Mouse (Mus musculus) embryonic facial prominence, embryonic 12.5 days (tissue): Measurements from ENCODE around the gene Cpsf7. TPM values are rescaled to one million over a fixed set of nuclear protein-coding genes. Genes with fewer than 3 reads are reported as not detected.

ENCODE experiments used
- ATAC-seq: fragments of 200-750 bp; cut with Nextera tagmentation; 2 replicates; pipeline ENCODE4 v1.8.0; 2017; ENCODE audit not compliant: insufficient number of reproducible peaks, insufficient read depth, low FRiP score, low TSS enrichment
- H3K27ac ChIP-seq: fragments of 300-500 bp; sonication (generic); 2 replicates; pipeline ENCODE4 v1.5.1; 2016; ENCODE audit warnings: mild to moderate bottlenecking
- H3K27me3 ChIP-seq: fragments of 300-500 bp; sonication (generic); 2 replicates; pipeline ENCODE4 v1.6.1; 2016; ENCODE audit warnings: mild to moderate bottlenecking, moderate library complexity
- H3K36me3 ChIP-seq: fragments of 300-500 bp; sonication (generic); 2 replicates; pipeline ENCODE4 v1.6.1; 2016; ENCODE audit warnings: mild to moderate bottlenecking
- H3K4me1 ChIP-seq: fragments of 300-500 bp; sonication (generic); 2 replicates; pipeline ENCODE4 v1.6.1; 2016
- H3K4me2 ChIP-seq: fragments of 300-500 bp; sonication (generic); replicated peaks from 2 replicates; pipeline ENCODE4 v1.6.1; 2016; ENCODE audit warnings: mild to moderate bottlenecking, moderate library complexity
- H3K4me3 ChIP-seq: fragments of 300-500 bp; sonication (generic); 2 replicates; pipeline ENCODE4 v1.5.1; 2016; ENCODE audit warnings: mild to moderate bottlenecking
- H3K9ac ChIP-seq: fragments of 300-500 bp; sonication (generic); 2 replicates; pipeline ENCODE4 v1.6.1; 2016; ENCODE audit warnings: mild to moderate bottlenecking, moderate library complexity
- H3K9me3 ChIP-seq: fragments of 300-500 bp; sonication (generic); 2 replicates; pipeline ENCODE4 v1.6.1; 2016; ENCODE audit warnings: mild to moderate bottlenecking, moderate library complexity
- WGBS: fragments of 180-500 bp; shearing (Covaris S2); methylation state at CpG from one replicate; pipeline ENCODE4 v1.1.7; 2016; 5-methylcytosine and 5-hydroxymethylcytosine counted together
- polyA plus RNA-seq: library from polyadenylated mRNA; unstranded; fragments of >200 nt; fragmentation: Nextera tagmentation; extraction: Ambion mirVana; gene quantifications from 2 replicates; pipeline ENCODE4 v1.2.1, GENCODE M21; 2016

Cpsf7 gene
- polyA plus RNA-seq, 1 experiment from 2014 or later = 52.0 TPM

DNA sequence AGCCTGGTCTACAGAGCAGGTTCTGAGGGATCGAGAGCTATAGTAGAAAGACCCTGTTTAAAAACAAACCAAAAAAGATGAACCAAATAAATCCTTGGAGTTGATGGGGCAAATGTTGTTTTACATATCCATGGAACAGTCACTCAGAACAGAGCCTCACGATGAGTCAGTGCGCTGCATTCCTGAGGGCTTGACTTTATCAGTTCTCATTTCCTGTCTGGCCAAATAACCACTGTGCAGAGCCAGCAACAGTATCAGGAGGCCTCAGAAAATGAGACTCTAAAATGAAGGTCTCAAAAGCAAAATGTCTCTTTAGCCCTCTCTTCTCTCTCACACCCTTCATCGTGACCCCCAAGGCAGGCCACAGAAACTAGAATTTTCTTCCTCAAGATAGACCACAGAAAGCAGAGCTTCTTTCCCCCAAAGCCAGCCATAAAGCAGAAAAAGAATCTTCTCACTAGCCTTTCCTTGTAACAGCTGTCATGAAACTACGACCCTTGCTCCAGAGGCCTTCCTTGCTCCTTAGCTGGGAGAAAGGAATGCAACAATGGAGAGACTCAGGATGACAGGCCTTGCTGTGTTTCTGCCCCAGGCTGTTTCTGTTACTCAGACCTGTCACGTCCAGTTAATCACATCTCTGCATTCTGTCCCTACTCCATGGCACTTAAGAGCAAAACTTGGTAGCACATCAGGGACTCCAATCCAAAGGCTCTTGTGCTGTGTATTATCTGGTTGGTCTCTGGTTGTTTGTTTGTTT, 36.7 kb downstream of the Cpsf7 start:
- WGBS = 37% methylated on average over 6 of the region's 6 CpGs
- H3K4me3 ChIP-seq = no peak overlapping the region
- no peaks in the 10 kb centered on the region for H3K4me1 ChIP-seq
- H3K27ac ChIP-seq = no peak overlapping the region
- H3K4me2 ChIP-seq = no peak overlapping the region
- no peak overlapping the region for H3K9ac ChIP-seq
- ATAC-seq = no peak
- no peaks in the 10 kb centered on the region for H3K9me3 ChIP-seq
- H3K27me3 ChIP-seq = no peaks in the 10 kb centered on the region
- no peaks in the 10 kb centered on the region for H3K36me3 ChIP-seq

DNA sequence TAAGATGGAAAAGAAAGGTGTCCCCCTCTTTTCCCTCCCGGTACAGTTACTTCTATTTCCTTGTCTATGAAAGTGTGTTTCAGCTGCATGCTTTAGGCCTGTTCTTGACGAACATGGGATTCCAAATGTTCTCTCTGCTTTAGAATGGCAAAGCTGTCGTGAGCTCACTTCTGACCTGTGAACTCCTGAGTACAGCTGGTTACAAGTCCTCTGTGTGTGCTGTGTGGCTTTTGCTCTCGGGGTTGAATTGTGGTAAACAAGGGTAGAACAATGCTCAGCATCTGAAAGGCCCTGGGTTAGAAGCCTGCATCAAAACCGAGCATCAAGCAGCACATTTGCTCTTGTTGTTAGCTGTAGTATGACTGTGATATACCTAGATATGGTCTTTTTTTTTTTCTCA, 37.3 kb downstream of the Cpsf7 start:
- no peak for ATAC-seq
- no peaks in the 10 kb centered on the region for H3K9me3 ChIP-seq
- no peaks in the 10 kb centered on the region for H3K27me3 ChIP-seq
- H3K4me1 ChIP-seq = no peaks in the 10 kb centered on the region
- no peak overlapping the region for H3K4me3 ChIP-seq
- H3K4me2 ChIP-seq = no peak overlapping the region
- no peak overlapping the region for H3K27ac ChIP-seq
- no peak overlapping the region for H3K9ac ChIP-seq
- WGBS = 29% methylated on average over 5 of the region's 5 CpGs
- no peaks in the 10 kb centered on the region for H3K36me3 ChIP-seq

DNA sequence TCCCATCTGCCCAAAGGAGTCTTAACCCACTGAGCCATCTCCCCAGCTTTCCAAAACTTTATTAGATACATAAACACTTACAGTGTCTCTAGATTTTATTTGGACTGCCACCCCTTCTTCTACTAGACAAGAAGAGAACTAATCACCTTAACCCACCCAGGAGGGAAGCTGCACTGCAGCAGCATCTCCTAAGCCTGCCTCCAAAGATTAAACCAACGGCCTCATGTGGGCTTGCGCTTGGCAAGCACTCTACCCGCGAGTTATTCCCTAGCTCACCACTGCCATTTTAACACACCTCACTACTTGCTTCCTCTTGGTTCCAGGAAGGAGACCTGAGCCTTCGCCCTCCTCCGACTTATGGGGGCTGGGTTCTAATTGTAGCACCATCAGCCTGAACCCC, 39.2 kb downstream of the Cpsf7 start:
- Histone ChIP-seq H3K4me2 (no peak overlapping the region), H3K9ac (no peak overlapping the region), H3K36me3 (0 out of 2 replicates have a peak, but pooled peaks cover 6% of the 10 kb centered on the region), H3K27me3 (no peaks in the 10 kb centered on the region), H3K4me3 (no peak overlapping the region), H3K4me1 (no peaks in the 10 kb centered on the region), H3K9me3 (no peaks in the 10 kb centered on the region), H3K27ac (no peak overlapping the region)
- no peak for ATAC-seq
- 80% methylated on average over 6 of the region's 6 CpGs for WGBS

DNA sequence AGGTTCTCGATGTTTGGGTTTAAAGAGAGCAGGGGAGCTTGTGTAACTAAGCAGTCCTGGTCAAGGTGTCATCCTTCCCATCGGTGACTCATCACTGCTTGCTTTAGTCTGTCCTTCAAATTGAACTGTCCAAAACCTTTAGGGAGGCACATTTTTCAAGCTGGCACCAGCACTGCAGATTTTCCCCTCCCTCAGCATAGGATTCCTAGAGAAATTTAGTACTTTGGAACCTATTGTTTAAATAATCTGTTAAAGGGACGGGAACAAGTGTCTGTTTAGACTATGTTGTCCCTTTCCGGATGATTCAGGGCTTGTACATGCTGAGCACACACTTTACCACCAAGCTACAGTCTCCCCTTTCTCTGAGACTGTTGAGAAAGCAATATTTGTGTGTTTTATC, 40.2 kb downstream of the Cpsf7 start:
- Histone ChIP-seq H3K27ac (no peak overlapping the region), H3K4me1 (no peaks in the 10 kb centered on the region), H3K36me3 (0 out of 2 replicates have a peak, but pooled peaks cover 6% of the 10 kb centered on the region), H3K4me2 (no peak overlapping the region), H3K9me3 (no peaks in the 10 kb centered on the region), H3K27me3 (no peaks in the 10 kb centered on the region), H3K4me3 (no peak overlapping the region), H3K9ac (no peak overlapping the region)
- 80% methylated on average over 4 of the region's 4 CpGs for WGBS
- no peak for ATAC-seq

DNA sequence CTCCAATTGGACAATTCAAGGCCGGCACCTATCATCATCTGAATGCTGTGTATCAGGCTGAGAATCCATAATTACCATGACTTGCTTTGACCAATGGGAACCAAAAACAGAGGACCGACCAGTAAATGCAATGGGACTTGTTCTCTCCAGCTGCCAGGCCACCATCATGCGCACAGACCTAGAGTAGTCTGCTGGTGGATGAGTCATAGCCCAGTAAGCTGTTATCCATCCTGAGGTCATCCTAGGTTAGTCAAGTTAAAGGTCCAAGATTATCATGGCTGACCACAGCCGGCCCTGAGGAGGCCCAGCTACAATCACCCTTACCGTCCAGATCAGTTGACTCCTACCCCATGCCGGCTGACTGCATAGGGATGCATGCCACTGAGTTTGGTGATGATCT, 44.6 kb downstream of the Cpsf7 start:
- H3K27me3 ChIP-seq = no peaks in the 10 kb centered on the region
- H3K4me3 ChIP-seq = no peak overlapping the region
- H3K9ac ChIP-seq = no peak overlapping the region
- 93% methylated on average over 6 of the region's 6 CpGs for WGBS
- no peaks in the 10 kb centered on the region for H3K9me3 ChIP-seq
- H3K36me3 ChIP-seq = peaks cover 44% of the 10 kb centered on the region
- H3K4me1 ChIP-seq = no peaks in the 10 kb centered on the region
- H3K27ac ChIP-seq = no peak overlapping the region
- H3K4me2 ChIP-seq = no peak overlapping the region
- no peak for ATAC-seq

DNA sequence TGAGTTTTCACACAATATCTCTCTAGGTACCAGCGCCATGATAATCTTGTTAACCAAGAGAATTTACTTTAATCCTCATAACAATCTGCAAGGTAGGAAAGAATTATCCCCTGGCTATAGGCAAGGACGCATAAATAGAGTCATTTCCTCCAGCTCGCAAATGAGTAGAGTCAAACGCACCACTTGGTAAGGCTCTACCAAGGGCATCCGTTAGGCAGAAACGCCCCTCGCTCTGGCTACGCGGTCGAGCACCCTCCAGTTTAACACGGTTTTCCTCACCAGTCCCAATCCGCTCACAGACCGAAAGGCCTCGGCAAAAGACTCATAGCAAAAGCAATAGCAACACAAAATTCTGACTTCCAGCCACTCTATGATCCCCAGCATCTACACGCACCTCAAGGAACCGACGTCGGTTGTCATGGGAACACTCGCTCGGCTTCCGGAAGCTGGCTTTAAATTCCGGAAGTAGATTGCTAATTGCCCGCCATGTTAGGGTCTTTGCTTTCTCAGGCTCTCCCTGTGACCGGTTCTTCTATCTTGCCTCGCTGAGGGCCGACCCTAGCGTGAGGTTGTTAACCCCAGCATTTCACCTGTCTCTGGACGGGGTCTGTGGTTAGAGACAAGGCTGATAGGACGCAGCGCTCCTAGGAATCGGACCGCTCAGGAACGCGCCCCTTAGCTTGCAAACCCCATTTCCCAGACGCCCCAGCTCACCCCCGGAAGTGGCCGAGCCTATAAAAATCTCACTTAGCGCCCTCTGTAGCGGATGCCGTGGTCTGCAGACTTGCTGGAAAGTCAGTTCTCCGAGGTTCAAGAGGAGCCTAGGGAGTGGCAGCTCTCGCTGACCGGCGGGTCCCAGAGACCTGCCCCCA, 51.9 kb downstream of the Cpsf7 start, which contains the start of the genes Cyb561a3 and Tmem138:
Gene Cyb561a3, plus strand, starts transcription at position 483 of the 872 bp plus-strand sequence.
Gene Tmem138, minus strand, starts transcription at position 673 of the 872 bp plus-strand sequence.
- no peaks in the 10 kb centered on the region for H3K27me3 ChIP-seq
- peak within 1 kb of the TSS; percentile 80 for H3K27ac ChIP-seq
- ATAC-seq = peak; percentile 92
- H3K9ac ChIP-seq = peak within 1 kb of the TSS; percentile 51
- peaks cover 14% of the 10 kb centered on the region for H3K4me1 ChIP-seq
- no peaks in the 10 kb centered on the region for H3K9me3 ChIP-seq
- peak within 1 kb of the TSS; percentile 55 for H3K4me2 ChIP-seq
- peak within 1 kb of the TSS; percentile 50 for H3K4me3 ChIP-seq
- H3K36me3 ChIP-seq = peaks cover 28% of the 10 kb centered on the region
- WGBS = under 1% methylated on average over 44 of the region's 44 CpGs

DNA sequence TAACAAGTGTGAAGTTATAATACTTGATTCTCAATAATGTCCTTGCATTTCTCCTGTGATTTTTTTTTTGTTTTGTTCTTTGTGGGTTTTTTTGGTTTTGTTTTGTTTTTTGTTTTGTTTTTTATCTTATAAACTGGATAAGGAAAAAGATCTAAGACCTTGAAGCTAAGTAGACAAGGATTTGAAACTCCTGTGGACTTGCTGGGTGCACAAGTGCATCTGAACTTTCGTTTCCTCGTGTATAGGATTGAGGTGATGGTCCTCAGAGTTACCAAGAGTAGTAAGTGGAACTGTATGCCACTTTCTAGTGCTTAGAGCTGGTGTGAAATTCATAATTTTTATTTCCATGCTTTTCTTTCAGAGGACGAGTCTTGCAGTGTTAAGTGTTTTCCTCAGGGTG, 55.0 kb downstream of the Cpsf7 start:
- no peak overlapping the region for H3K27ac ChIP-seq
- no peaks in the 10 kb centered on the region for H3K9me3 ChIP-seq
- peaks cover 14% of the 10 kb centered on the region for H3K4me1 ChIP-seq
- H3K27me3 ChIP-seq = no peaks in the 10 kb centered on the region
- no peak overlapping the region for H3K9ac ChIP-seq
- 78% methylated on average over 3 of the region's 3 CpGs for WGBS
- no peak for ATAC-seq
- H3K4me2 ChIP-seq = no peak overlapping the region
- H3K36me3 ChIP-seq = 0 out of 2 replicates have a peak, but pooled peaks cover 2% of the 10 kb centered on the region
- H3K4me3 ChIP-seq = no peak overlapping the region

DNA sequence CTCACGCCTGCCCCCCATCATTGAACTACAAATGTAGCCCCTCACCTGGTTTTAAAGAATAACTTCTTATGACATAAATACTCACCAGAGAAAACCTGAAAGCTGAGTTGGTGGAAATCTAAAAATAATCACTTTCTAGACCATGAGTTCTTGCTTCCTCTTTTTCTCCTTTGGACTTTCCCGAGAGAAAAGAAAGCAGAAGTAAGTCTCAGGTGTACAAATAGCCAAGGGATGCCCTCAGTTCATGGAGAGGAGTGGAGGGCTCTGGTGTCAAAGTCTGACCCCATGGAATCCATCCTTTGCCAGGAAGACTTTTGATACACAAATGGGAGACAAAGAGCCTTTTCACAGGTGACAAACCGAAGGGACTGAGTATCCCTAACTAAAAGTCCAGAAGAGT, 55.7 kb downstream of the Cpsf7 start:
- Histone ChIP-seq H3K36me3 (0 out of 2 replicates have a peak, but pooled peaks cover 3% of the 10 kb centered on the region), H3K9me3 (no peaks in the 10 kb centered on the region), H3K4me3 (no peak overlapping the region), H3K9ac (no peak overlapping the region), H3K27me3 (no peaks in the 10 kb centered on the region), H3K4me2 (no peak overlapping the region), H3K27ac (no peak overlapping the region), H3K4me1 (peaks cover 14% of the 10 kb centered on the region)
- no peak for ATAC-seq
- 74% methylated on average over 3 of the region's 3 CpGs for WGBS

DNA sequence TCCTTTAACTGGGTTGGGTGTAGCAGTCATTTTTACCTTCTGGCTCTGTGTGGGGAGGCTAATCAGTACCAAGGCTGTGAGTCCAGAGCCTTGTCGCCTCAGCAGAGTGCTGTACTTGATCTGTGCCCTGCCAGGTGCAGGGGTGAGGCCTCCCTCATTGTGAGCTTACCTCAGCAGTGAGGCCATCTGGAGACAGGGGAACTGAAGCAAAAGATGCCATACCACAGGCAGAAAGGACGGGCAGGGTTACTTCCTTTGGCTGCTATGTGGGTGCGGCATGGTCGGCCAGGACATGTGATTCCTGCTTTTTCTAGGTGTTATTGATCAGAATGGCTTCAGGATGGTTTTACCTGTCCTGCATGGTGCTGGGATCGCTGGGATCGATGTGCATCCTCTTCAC, 56.9 kb downstream of the Cpsf7 start:
- Histone ChIP-seq H3K36me3 (0 out of 2 replicates have a peak, but pooled peaks cover 3% of the 10 kb centered on the region), H3K4me3 (no peak overlapping the region), H3K4me2 (no peak overlapping the region), H3K4me1 (peaks cover 10% of the 10 kb centered on the region; the same call in 1 of the 2 replicates), H3K27me3 (no peaks in the 10 kb centered on the region), H3K27ac (no peak overlapping the region), H3K9ac (no peak overlapping the region), H3K9me3 (no peaks in the 10 kb centered on the region)
- no peak for ATAC-seq
- WGBS = 79% methylated on average over 6 of the region's 6 CpGs

DNA sequence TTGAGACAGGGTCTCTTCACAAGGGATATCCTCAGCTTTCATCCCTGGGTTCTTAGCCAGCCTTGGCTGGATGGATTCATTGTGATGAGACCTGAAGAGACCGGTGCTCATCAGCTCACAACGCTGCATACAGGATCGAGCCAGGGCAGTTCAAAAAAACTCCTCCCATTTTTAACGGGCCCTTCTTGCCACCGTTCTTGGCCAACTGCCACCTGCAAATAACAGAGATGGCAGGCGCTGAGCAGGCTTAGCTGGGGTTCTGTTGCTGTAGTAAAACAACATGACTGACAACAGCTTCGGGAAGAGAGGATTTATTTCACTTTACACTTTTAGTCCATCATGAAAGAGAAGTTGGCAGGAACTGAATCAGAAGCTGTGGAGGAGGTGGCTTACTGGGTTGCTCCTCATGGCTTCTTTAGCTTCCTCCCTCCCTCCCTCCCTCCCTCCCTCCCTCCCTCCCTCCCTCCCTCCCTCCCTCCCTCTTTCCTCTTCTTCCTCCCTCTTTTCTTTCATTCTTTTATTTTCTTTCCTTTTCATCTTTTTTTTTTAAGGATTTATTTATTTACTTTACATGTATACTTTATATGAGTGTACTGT, 58.6 kb downstream of the Cpsf7 start:
- Histone ChIP-seq H3K9me3 (no peaks in the 10 kb centered on the region), H3K27me3 (no peaks in the 10 kb centered on the region), H3K36me3 (0 out of 2 replicates have a peak, but pooled peaks cover 8% of the 10 kb centered on the region), H3K9ac (no peak overlapping the region), H3K27ac (no peak overlapping the region), H3K4me3 (no peak overlapping the region), H3K4me2 (no peak overlapping the region), H3K4me1 (peaks cover 2% of the 10 kb centered on the region)
- 83% methylated on average over 7 of the region's 7 CpGs for WGBS
- no peak for ATAC-seq

DNA sequence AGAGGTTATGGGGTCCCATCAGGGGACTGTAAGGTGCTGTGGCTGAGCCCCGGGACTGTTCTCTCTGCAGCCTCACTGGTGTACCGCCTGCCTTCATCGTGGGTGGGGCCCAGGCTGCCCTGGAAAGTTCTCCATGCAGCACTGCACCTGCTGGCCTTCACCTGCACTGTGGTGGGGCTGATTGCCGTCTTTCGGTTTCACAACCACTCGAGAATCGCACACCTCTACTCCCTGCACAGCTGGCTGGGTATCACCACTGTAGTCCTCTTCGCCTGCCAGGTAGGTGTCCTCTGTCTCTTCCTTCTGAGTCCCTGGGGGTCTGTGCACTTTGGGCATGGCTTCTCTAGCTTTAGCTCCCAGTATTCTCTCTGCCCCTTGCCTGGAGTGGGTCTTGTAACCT, 60.0 kb downstream of the Cpsf7 start:
- Histone ChIP-seq H3K4me1 (peaks cover 10% of the 10 kb centered on the region), H3K4me3 (no peak overlapping the region), H3K27ac (no peak overlapping the region), H3K9ac (no peak overlapping the region), H3K36me3 (0 out of 2 replicates have a peak, but pooled peaks cover 8% of the 10 kb centered on the region), H3K4me2 (no peak overlapping the region), H3K9me3 (no peaks in the 10 kb centered on the region), H3K27me3 (no peaks in the 10 kb centered on the region)
- WGBS = 89% methylated on average over 8 of the region's 8 CpGs
- no peak for ATAC-seq
